Mouse (Mus musculus) CD4-positive, CD25-positive, alpha-beta regulatory T cell, adult 2 months (primary cell): ENCODE measurements around the gene Slc6a12.

Source experiments
- DNase-seq: peaks from one replicate; pipeline ENCODE4 v3.0.0-alpha.2; 2012; ENCODE audit warnings: low read depth, low spot score

Slc6a12 gene

DNA sequence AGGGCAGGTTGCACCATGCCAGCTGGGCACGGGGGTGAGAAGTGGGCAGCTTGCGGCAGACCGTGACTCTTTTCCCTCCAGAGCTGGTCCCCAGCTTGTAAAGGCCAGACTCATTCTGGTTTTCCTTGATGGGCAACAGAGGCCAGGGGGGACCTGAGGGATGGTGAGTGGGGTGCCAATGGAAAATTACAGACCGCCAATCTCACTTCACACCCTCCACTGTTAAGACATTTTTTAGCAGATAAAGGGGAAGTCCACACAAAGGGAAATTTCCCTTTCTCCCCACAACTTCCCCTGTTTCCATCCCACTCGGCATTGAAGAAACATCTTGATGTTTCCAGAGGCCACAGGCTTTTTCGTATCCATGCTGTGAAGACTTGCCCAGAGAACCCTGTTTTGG, 1.2 kb upstream of the Slc6a12 start:
- no peak for DNase-seq

GRCm38 (mm10) chr6:121343771-121344123, 871 bp downstream of the Slc6a12 start:
- no peak for DNase-seq

DNA sequence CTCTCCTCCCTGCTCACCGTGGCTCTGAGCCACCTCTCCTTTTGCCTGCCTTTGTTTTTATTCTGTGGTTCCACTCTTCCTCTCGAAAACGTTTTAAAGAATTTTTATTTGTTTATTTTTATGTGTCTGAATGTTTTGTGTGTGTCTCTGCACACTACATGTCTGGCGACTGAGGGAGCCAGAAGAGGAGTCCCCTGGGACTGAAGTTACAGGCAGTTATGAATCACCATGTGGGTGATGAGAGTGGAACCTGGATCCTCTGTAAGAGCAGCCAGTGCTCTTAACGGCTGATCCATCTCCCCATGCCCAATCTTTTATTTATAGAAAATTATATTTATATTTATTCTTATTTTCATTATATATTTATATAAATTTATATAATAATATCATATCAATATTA, 1.5 kb downstream of the Slc6a12 start:
- no peak for DNase-seq

GRCm38 (mm10) chr6:121346428-121346827, 3.6 kb downstream of the Slc6a12 start:
- DNase-seq, result no peak

DNA sequence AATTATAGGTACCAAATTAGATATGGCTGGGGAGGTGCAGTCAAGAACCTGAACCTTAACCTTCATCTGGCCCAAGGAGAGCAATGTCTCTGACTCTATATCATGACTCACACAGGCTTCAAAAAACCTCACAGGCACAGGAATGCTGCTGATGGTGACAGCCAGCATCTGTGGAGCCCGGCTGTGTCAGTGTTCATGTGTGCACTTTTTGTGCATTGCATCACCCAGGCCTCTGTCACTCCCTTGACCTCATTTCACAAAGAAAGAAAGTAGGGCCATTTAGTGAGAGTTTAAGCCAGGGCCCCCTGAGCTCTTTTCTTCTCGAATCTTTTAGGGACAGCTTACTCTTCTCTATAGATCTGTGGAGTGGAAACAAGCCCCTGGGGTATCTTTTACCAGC, 9.4 kb downstream of the Slc6a12 start:
- no peak for DNase-seq

DNA sequence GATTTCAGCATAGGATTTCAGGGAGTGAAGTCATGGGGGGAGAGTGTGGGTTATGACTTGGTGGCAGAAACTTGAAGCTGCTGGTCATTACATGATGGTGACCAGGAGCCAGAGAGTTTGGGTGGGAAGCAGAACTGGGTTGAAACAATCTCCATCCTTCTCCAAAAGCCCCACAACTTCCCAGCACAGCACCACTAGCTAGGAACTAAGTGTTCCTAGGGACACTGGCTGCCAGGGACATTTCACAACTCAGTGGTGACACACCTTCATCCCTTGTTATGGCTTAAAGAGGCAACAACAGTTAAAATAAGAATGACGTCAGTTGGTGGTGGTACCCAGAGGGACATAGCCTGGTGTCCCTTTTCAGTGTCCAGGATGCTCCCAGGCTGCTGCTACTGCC, 13.2 kb downstream of the Slc6a12 start:
- no peak for DNase-seq

DNA sequence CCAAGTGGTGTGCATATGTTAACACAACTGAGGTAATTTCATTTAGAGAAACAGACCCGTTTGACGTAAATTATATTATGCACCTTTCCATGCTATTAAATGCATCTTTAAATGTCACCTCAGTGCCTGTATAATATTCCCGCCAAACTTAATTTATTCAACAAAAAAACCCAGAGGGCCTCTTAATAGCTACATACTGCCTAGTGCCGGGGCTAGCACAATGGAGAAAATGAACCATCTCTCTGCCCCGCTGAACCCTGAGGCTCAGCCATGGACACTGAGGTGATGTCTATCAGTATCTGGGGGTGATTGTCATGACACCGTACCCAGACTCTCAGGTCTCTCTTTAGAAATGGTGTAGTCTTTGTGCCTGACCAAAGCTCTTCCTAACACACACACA, 14.4 kb downstream of the Slc6a12 start:
- DNase-seq, result no peak

- no peak for DNase-seq
These were observed 20.2 kb downstream of the Slc6a12 start for GRCm38 (mm10) chr6:121363061-121363460.

DNA sequence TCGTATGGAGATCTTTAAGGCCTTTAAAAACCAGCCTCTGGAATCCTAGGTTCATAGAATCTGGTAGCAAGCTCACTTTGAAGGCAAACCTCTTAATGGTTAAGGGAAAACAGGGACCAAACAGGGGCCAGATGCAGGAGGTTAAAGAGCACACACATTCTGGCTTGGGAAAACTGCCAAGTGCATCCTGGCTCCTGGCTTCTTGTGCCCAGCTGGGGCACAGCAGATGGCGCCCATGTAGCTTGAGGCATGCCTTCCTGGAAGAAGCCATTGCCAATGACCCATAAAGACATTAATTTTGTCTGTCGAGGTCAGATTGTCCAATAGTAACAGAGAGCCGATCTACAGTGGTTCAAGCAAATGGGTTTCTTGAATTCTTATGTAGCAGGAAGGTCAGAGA, 21.1 kb downstream of the Slc6a12 start:
- DNase-seq, result no peak

- peak; percentile 63 for DNase-seq
These were observed 23.7 kb downstream of the Slc6a12 start for GRCm38 (mm10) chr6:121366537-121366936.

- DNase-seq, result no peak
These were observed 24.2 kb downstream of the Slc6a12 start for GRCm38 (mm10) chr6:121367099-121367498.

DNA sequence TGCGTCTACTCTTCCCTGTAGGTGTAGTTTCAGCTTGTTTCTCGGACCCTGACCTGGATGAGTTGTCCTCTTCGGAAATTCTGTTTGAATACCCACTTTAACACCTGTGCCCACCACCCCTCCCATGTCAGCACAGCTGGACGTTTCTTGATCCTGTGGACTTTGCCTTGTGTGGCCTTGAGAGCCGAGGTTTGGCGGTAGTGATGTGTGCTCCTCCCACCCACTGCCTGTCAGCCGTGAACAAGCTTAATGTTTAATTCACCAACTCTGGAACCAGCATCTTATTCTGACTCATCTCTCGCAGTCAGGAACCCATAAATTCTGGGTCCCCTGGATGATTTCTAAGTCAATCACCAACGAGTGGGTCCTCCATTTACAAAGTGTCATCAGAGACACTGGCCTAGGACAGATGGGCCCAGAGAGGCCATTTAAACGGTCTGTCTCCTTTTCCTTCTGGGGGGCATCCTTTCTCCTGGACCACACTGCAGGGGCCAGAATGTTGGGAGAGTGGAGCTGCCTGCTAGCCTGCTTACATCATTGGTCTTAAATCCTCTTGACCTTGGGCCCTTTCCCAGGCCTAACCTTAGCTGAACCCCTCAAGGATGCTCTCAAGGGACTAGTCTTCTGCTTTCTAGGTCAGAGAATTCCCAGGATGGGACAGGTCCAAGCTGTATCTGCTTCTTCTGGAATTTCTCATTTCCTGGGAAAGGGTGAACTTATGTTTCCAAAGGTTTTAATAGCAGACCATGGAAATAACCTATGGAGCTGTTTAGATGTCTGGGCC, 28.5 kb downstream of the Slc6a12 start:
- DNase-seq, result no peak

DNA sequence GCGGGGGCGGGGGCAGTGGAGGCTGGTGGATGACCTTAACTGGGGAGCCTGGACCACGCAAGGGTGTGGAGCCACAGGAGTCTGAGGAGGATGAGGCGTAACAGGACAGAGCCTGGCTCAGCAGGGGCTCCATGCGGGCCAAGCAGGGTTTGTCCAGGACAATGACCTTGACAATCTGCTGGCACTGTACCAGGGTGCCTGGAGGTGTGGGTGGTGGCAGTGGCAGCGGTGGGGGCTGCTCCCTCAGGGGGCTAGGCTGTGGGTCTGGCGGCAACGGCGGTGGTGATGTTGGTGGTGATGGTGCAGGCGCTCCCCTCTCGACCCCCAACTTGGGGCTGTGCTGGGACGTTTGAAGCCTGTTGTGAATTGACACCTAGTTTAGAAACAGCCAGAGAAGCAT, 33.3 kb downstream of the Slc6a12 start:
- no peak for DNase-seq

DNA sequence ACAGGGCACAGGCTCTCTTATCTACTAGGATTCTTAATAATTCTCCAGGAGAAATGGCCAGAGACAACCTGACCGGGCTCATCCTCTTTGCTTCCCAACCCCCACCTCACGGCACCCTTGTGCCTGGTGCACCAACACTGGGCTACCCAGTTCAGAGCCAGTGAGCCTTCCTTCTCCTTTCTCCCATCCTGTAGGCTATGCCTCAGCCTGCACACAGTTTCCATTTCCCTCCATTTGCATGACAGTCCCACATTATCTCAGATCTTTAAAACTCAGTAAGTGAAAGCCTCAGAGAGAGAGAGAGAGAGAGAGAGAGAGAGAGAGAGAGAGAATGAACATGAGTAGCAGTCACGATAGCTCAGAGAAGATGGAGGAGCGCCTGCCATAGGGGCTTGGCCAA, 35.4 kb downstream of the Slc6a12 start:
- DNase-seq, result no peak

DNA sequence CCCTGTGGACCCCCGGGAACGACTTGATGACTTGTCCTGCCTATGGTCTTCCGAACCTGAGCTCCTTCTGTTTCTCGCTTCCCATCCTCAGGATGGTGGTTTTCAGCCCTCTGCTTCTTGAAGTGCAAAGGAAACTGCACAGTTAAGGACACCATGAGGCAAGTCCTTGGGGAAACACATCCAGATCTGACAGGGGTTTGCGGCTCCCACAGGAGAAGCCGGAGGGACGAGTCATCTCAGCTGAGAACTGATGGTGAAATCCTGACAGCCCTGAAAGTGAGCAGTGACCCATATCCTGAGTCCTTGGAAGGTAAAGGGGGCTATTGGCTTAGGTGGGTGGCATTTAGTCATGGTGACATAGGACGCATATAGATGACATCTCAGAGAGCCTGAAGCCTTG, 37.7 kb downstream of the Slc6a12 start:
- no peak for DNase-seq

DNA sequence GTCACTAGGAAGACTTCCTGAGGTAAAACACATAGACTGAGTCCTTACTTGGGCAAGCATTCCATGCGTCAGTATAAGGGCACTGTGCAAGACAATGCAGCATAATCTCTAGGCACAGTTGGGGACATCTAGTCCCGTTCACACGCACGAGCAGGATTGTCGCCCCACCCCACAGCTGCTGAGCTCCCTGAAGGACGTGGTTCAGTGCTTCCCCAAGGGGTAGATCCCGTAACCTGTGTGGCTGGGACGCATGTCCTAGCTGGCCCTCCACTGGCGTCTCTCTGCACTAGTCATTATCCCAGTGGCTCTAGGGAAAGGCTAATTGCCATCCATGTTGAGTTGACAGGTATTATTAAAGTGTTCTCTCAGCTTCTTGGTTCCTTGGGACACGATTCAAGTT, 39.2 kb downstream of the Slc6a12 start:
- no peak for DNase-seq

DNA sequence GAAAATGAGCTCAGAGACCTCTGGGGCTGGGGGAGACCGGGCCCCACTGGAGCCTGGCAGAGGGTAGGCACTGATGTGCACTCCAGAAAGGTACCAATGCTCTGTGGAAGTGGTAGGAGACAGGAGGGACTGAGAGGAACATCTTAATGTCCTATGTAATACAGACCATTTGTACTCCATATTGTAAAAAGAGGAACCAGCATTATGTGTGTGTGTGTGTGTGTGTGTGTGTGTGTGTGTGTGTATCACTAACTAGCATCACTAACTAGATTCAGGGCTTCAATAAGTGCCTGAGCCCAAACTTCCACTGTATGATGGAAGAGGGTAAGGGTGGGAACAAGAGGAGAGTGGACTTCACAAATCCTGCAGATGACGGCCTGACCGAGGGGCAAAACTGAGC, 42.5 kb downstream of the Slc6a12 start:
- DNase-seq, result no peak

GRCm38 (mm10) chr6:121392610-121393252, 49.9 kb downstream of the Slc6a12 start:
- DNase-seq, result no peak

DNA sequence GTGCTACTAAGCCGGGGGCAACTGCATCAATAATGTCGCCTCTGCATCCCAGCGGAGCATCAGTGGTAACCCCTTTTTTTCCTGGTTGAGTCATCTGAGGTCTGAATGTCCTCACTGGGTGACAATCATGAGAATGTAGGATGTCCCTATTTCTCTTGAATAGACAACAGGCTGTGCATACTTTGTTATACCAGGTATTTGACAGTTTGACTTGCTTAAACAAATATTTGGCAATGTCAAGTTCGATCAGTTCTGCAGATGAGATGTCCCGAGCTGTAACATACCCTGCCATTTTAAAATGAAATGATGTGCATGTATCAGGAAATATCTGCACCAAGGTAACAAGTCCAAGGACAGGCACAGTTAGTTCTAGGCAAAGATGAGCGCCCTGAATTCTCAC, 58.3 kb downstream of the Slc6a12 start:
- no peak for DNase-seq

- DNase-seq, result no peak
These were observed 59.2 kb downstream of the Slc6a12 start for GRCm38 (mm10) chr6:121401826-121402660.

GRCm38 (mm10) chr6:121402661-121403244, 59.9 kb downstream of the Slc6a12 start:
- DNase-seq, result no peak

GRCm38 (mm10) chr6:121405311-121405710, 62.4 kb downstream of the Slc6a12 start:
- DNase-seq, result no peak
